Mouse (Mus musculus) erythroblast, embryonic 14.5 days (primary cell): ENCODE measurements around the gene Rreb1.

Experiments used
- GATA1 ChIP-seq: IDR thresholded peaks from 2 replicates; pipeline ENCODE4 v1.6.1; 2012; ENCODE audit warnings: low read length, inconsistent platforms, mixed read lengths
- TAL1 ChIP-seq: IDR thresholded peaks from 3 replicates; pipeline ENCODE4 v1.6.1; 2012; ENCODE audit warnings: low read length, inconsistent platforms, mixed read lengths

DNA sequence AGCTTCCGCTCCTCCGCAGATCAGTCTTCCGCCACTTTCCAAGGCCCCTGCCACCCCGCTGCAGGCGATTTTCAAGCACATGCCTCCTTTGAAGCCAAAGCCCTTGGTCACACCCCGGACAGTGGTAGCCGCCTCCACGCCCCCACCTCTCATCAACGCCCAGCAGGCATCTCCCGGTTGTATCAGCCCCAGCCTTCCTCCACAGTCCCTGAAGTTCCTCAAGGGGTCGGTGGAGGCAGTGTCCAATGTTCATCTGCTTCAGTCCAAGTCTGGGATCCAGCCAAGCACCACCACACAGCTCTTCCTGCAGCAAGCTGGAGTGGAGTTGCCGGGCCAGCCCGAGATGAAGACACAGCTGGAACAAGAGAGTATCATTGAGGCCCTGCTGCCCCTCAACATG, 151.9 kb downstream of the Rreb1 start:
- TF ChIP-seq GATA1: no peak
- TF ChIP-seq TAL1: no peak
